Mouse (Mus musculus): ENCODE measurements at regions not wholly inside any gene's neighbourhood (a gene's known extent, or its start where the extent isn't known, plus 50 kb on each side); places are given as distances from the start of the nearest gene placed in this dataset.
A peak's percentile ranks its signal among the peaks of the same experiment; 100 is the strongest.

GRCm38 (mm10) chr17:51585263-51585662 lies 247.8 kb downstream of the Satb1 start:
- H3K27ac ChIP-seq: no peak overlapping the region
- no peak overlapping the region for H3K4me3 ChIP-seq
- intact Hi-C loops (cut with DNase I): no loop called here
- TF ChIP-seq CTCF (IDR thresholded peaks at IDR 0.05): no peak
- DNase-seq (ENCODE audit: extremely low spot score in 1 of 2, low spot score in 2 of 2): no peak

- no peak for TF ChIP-seq CTCF (IDR thresholded peaks at IDR 0.05)
- intact Hi-C loops (cut with DNase I): no loop called here
- H3K4me3 ChIP-seq: 0 out of 2 replicates have a peak overlapping the region, but pooled peaks have one; percentile 21
- no peak for DNase-seq (ENCODE audit: extremely low spot score in 1 of 2, low spot score in 2 of 2)
- no peak overlapping the region for H3K27ac ChIP-seq
Observed at GRCm38 (mm10) chr17:51583984-51584880, 248.9 kb downstream of the Satb1 start.

GRCm38 (mm10) chr17:51583277-51583676 lies 249.8 kb downstream of the Satb1 start:
- no peak overlapping the region for H3K27ac ChIP-seq
- no peak for TF ChIP-seq CTCF (IDR thresholded peaks at IDR 0.05)
- intact Hi-C loops (cut with DNase I): no loop called here
- peak; percentile 14 to 39 for DNase-seq (ENCODE audit: extremely low spot score in 1 of 2, low spot score in 2 of 2)
- H3K4me3 ChIP-seq: no peak overlapping the region

- H3K4me3 ChIP-seq: no peak overlapping the region
- no peak overlapping the region for H3K27ac ChIP-seq
- DNase-seq (ENCODE audit: extremely low spot score in 1 of 2, low spot score in 2 of 2): no peak
- intact Hi-C loops (cut with DNase I): no loop called here
- no peak for TF ChIP-seq CTCF (IDR thresholded peaks at IDR 0.05)
Observed at GRCm38 (mm10) chr17:51555854-51556253, 277.2 kb downstream of the Satb1 start.

- DNase-seq (ENCODE audit: extremely low spot score in 1 of 2, low spot score in 2 of 2): no peak
- no peak overlapping the region for H3K4me3 ChIP-seq
- no peak for TF ChIP-seq CTCF (IDR thresholded peaks at IDR 0.05)
- no peak overlapping the region for H3K27ac ChIP-seq
- intact Hi-C loops (cut with DNase I): no loop called here
Observed at GRCm38 (mm10) chr17:51554446-51554845, 278.6 kb downstream of the Satb1 start.

- no peak for DNase-seq (ENCODE audit: extremely low spot score in 1 of 2, low spot score in 2 of 2)
- no peak overlapping the region for H3K27ac ChIP-seq
- no peak overlapping the region for H3K4me3 ChIP-seq
- intact Hi-C loops (cut with DNase I): no loop called here
- no peak for TF ChIP-seq CTCF (IDR thresholded peaks at IDR 0.05)
Observed at GRCm38 (mm10) chr17:51552277-51553015, 280.6 kb downstream of the Satb1 start.

GRCm38 (mm10) chr17:51546999-51547398 lies 286.1 kb downstream of the Satb1 start:
- H3K27ac ChIP-seq: no peak overlapping the region
- intact Hi-C loops (cut with DNase I): no loop called here
- H3K4me3 ChIP-seq: no peak overlapping the region
- no peak for TF ChIP-seq CTCF (IDR thresholded peaks at IDR 0.05)
- no peak for DNase-seq (ENCODE audit: extremely low spot score in 1 of 2, low spot score in 2 of 2)

- intact Hi-C loops (cut with DNase I): no loop called here
- no peak overlapping the region for H3K27ac ChIP-seq
- DNase-seq (ENCODE audit: extremely low spot score in 1 of 2, low spot score in 2 of 2): no peak
- H3K4me3 ChIP-seq: no peak overlapping the region
- TF ChIP-seq CTCF (IDR thresholded peaks at IDR 0.05): no peak
Observed at GRCm38 (mm10) chr17:51542544-51542943, 290.5 kb downstream of the Satb1 start.

GRCm38 (mm10) chr17:51534678-51535077 lies 298.4 kb downstream of the Satb1 start:
- no peak for DNase-seq (ENCODE audit: extremely low spot score in 1 of 2, low spot score in 2 of 2)
- intact Hi-C loops (cut with DNase I): no loop called here
- Histone ChIP-seq H3K4me3 (peak overlapping the region; percentile 47), H3K27ac (peak overlapping the region; percentile 71)
- no peak for TF ChIP-seq CTCF (IDR thresholded peaks at IDR 0.05)

GRCm38 (mm10) chr17:51534270-51534669 lies 298.8 kb downstream of the Satb1 start:
- peak overlapping the region; percentile 71 for H3K27ac ChIP-seq
- H3K4me3 ChIP-seq: peak overlapping the region; percentile 47
- TF ChIP-seq CTCF (IDR thresholded peaks at IDR 0.05): no peak
- no peak for DNase-seq (ENCODE audit: extremely low spot score in 1 of 2, low spot score in 2 of 2)
- intact Hi-C loops (cut with DNase I): no loop called here

GRCm38 (mm10) chr17:51528161-51528560 lies 304.9 kb downstream of the Satb1 start:
- intact Hi-C loops (cut with DNase I): no loop called here
- Histone ChIP-seq H3K27ac (no peak overlapping the region), H3K4me3 (no peak overlapping the region)
- no peak for DNase-seq (ENCODE audit: extremely low spot score in 1 of 2, low spot score in 2 of 2)
- TF ChIP-seq CTCF (IDR thresholded peaks at IDR 0.05): no peak

- intact Hi-C loops (cut with DNase I): no loop called here
- Histone ChIP-seq H3K27ac (no peak overlapping the region), H3K4me3 (no peak overlapping the region)
- DNase-seq (ENCODE audit: extremely low spot score in 1 of 2, low spot score in 2 of 2): no peak
- no peak for TF ChIP-seq CTCF (IDR thresholded peaks at IDR 0.05)
Observed at GRCm38 (mm10) chr17:51526881-51527280, 306.2 kb downstream of the Satb1 start.
